Mouse (Mus musculus) brain, embryonic 14.5 days (tissue): ENCODE results near the gene Dcaf17.

Experiments
- CTCF ChIP-seq: fragments of 200-500 bp; IDR thresholded peaks from 2 replicates; pipeline ENCODE4 v1.5.1; 2012; ENCODE audit warnings: inconsistent platforms, mild to moderate bottlenecking, moderate library complexity, borderline replicate concordance; ENCODE audit not compliant: insufficient read depth, insufficient read length; ENCODE audit errors: extremely low read depth
- POLR2A ChIP-seq: fragments of 200-500 bp; IDR thresholded peaks from 2 replicates; pipeline ENCODE4 v1.6.1; 2012; ENCODE audit warnings: mild to moderate bottlenecking, inconsistent platforms, borderline replicate concordance; ENCODE audit not compliant: poor library complexity, insufficient read depth, insufficient read length, severe bottlenecking; ENCODE audit errors: extremely low read depth

DNA sequence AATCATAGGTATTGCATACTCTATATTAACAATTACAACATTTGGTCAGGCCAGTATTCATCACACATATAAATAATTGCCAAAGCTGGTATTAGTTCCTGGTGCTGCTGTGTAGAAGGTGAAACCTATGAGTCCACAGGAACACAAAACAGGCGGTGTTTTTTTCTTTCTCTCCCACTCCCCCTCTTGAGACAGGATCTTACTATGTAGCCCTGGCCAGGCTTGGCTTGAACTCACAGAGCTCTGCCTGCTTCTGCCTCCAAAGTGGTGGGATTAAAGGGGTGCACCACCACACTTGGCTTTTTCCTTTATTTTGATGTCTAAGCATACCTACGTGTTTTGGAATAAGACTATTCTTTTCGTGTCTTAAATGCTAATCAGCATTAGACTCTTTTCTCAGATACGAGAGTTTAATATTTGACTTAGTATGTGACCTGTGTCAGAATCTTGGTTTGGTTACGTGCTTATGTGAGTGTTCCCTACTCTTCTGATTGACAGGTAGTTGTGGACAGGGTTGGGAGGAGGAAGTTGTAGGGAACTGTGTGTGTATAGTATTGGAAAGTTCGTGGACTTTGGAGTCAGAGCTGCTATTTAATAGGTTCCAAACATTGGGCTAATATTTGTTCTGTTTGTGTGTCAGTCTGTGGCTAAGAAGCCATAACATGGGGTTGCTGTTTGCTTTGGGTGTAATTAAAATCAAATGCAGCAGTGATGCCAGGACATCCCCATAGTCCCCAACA is 28.5 kb downstream of the Dcaf17 start:
- TF ChIP-seq POLR2A (no peak), CTCF (no peak)
